Mouse (Mus musculus): ENCODE results near the gene Tnfrsf1b.

- no peak for TF ChIP-seq CTCF (IDR thresholded peaks at IDR 0.05; ENCODE audit: low read depth, low read length)
- TF ChIP-seq POLR2A (IDR thresholded peaks at IDR 0.05; ENCODE audit: insufficient read depth, low read length) = no peak
- TF ChIP-seq EP300 (IDR thresholded peaks at IDR 0.05; ENCODE audit: insufficient read depth, low read depth, low read length) = no peak
Measured at GRCm38 (mm10) chr4:145252611-145253010, 5.9 kb upstream of the Tnfrsf1b start.

Measured in ES-Bruce4 (cell line).